Mouse (Mus musculus) ES-E14 (cell line): ENCODE data around the gene Ncln.

Experiments used
- CHD2 ChIP-seq: IDR thresholded peaks from 2 replicates; pipeline ENCODE4 v1.6.1; 2014; ENCODE audit warnings: mild to moderate bottlenecking, low read depth, low read length, inconsistent platforms
- HCFC1 ChIP-seq: IDR thresholded peaks from 2 replicates; pipeline ENCODE4 v1.6.1; 2012; ENCODE audit warnings: low read length, inconsistent platforms, borderline replicate concordance; ENCODE audit not compliant: insufficient read depth
- MAFK ChIP-seq: IDR thresholded peaks from 2 replicates; pipeline ENCODE4 v1.6.1; 2014; ENCODE audit warnings: mild to moderate bottlenecking, low read depth, low read length, inconsistent platforms; ENCODE audit not compliant: insufficient read depth
- ZC3H11A ChIP-seq: IDR thresholded peaks from 2 replicates; pipeline ENCODE4 v1.6.1; 2012; ENCODE audit warnings: low read depth, mild to moderate bottlenecking, inconsistent platforms, low read length, borderline replicate concordance

DNA sequence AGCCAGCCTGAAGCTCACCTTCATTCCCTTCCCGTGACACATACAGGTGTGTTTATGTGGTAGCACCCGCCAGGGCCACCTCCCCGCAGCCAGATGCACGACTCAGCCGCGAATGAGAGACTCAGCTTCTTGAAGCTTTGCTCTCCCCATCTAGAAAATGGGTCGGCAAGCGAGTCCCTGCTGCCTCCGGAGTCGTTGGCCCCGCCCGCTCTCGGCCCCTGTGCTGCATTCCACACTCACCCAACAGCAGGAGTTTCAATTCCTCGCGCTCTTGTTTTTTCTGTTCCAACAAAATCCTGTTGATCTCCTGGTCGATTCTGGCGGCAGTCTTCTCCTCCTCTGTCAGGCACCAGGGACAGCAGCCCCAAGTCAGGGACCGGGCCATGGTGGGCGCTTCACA lies 27.4 kb upstream of the Ncln start:
- TF ChIP-seq ZC3H11A, result no peak
- no peak for TF ChIP-seq MAFK
- TF ChIP-seq CHD2, result no peak
- no peak for TF ChIP-seq HCFC1
